Mouse (Mus musculus): ENCODE measurements around the gene Ctnna2. TPM values are rescaled to one million over a fixed set of nuclear protein-coding genes. Genes with fewer than 3 reads are reported as not detected.

Gene Ctnna2
- polyA plus RNA-seq, 1 experiment from 2014 or later = 12.0 TPM

DNA sequence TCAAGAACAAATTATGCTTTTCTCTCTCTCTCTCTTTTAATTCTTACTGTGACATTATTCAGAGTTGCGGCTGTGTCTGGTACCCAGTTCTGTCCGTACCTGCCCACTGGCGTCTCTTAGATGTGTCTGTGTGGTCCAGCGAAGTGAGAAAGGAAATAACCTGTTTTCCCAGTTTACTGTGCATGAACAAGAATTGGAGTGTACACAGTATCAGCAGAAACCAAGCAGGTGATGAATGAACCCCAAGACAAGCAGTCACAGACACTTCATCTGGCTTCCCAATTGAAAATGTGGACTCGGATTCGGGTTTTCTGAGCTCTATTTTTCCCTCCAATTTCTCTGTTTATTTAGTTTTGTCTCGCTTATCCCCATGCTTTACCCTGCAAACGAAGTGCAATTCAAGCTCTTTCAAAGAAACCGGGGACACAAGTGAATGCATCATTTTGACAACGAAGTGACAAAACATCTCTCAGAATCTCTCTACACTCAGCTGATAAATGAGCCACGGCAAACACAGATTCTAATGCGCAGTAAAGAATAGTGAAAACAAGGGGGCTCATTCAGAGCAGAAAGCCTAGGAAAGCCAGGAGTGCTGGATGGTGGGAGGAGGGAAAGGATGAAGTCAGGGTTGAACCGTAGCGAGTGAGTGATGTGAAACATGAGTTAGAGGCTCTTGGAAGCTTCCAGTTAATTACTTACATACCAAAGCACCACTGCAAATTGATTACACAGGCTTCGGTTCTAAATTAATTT lies 442.3 kb downstream of the Ctnna2 start:
- peak; percentile 17 for DNase-seq (ENCODE audit: low spot score)
- H3K36me3 ChIP-seq (replicated peaks) = no peaks in the 10 kb centered on the region
- no peaks in the 10 kb centered on the region for H3K9me3 ChIP-seq
- WGBS = 41% methylated on average over 15 of the region's 15 CpGs
- no peaks in the 10 kb centered on the region for H3K27me3 ChIP-seq (replicated peaks; ENCODE audit: low read depth, poor library complexity, severe bottlenecking)
- peaks cover 7% of the 10 kb centered on the region; the same call in 1 of the 2 replicates for H3K4me1 ChIP-seq
- no peak overlapping the region for H3K27ac ChIP-seq (replicated peaks)
- H3K4me3 ChIP-seq = no peak overlapping the region

DNA sequence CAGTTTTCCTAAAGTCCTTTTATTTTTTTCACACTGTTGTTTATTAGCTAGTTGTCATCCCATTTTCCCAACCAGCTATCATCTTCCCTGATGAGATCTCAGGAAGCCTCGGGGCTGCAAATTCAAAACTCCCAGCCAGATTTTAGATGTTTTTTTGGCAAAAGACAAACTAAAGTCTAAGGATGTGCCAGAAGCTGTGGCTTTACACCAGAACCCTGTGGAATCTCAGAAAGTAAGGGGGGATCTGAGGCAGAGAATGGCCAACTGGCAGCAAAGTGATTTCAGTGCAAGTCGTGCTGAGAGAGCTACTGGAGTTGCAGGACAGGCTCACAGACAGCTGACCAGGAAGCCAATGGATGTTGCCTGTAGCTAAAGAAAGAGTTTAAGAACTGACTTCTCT lies 451.9 kb downstream of the Ctnna2 start:
- no peaks in the 10 kb centered on the region for H3K9me3 ChIP-seq
- no peak for DNase-seq (ENCODE audit: low spot score)
- no peaks in the 10 kb centered on the region for H3K27me3 ChIP-seq (replicated peaks; ENCODE audit: low read depth, poor library complexity, severe bottlenecking)
- H3K36me3 ChIP-seq (replicated peaks) = no peaks in the 10 kb centered on the region
- no peaks in the 10 kb centered on the region for H3K4me1 ChIP-seq
- no peak overlapping the region for H3K27ac ChIP-seq (replicated peaks)
- WGBS = 71% methylated on average over 2 of the region's 2 CpGs
- no peak overlapping the region for H3K4me3 ChIP-seq

- no peaks in the 10 kb centered on the region for H3K4me1 ChIP-seq
Observed at GRCm38 (mm10) chr6:77521836-77522235, 457.7 kb downstream of the Ctnna2 start.

GRCm38 (mm10) chr6:77516515-77516914 lies 463.0 kb downstream of the Ctnna2 start:
- WGBS = 71% methylated on average over 2 of the region's 2 CpGs
- no peak for DNase-seq (ENCODE audit: low spot score)
- no peak overlapping the region for H3K4me3 ChIP-seq
- H3K27ac ChIP-seq (replicated peaks) = no peak overlapping the region
- no peaks in the 10 kb centered on the region for H3K36me3 ChIP-seq (replicated peaks)
- 0 out of 2 replicates have a peak, but pooled peaks cover 4% of the 10 kb centered on the region for H3K4me1 ChIP-seq
- H3K27me3 ChIP-seq (replicated peaks; ENCODE audit: low read depth, poor library complexity, severe bottlenecking) = no peaks in the 10 kb centered on the region
- no peaks in the 10 kb centered on the region for H3K9me3 ChIP-seq

More at GRCm38 (mm10) chr6:77521836-77522235, 457.7 kb downstream of the Ctnna2 start:
- WGBS = 86% methylated on average over 2 of the region's 2 CpGs
- Histone ChIP-seq H3K36me3 (replicated peaks) (no peaks in the 10 kb centered on the region), H3K27ac (replicated peaks) (no peak overlapping the region), H3K27me3 (replicated peaks; ENCODE audit: low read depth, poor library complexity, severe bottlenecking) (no peaks in the 10 kb centered on the region), H3K4me3 (no peak overlapping the region), H3K9me3 (no peaks in the 10 kb centered on the region)
- no peak for DNase-seq (ENCODE audit: low spot score)

GRCm38 (mm10) chr6:77511805-77512204 lies 467.7 kb downstream of the Ctnna2 start:
- Histone ChIP-seq H3K4me3 (no peak overlapping the region), H3K27me3 (replicated peaks; ENCODE audit: low read depth, poor library complexity, severe bottlenecking) (no peaks in the 10 kb centered on the region), H3K36me3 (replicated peaks) (no peaks in the 10 kb centered on the region), H3K9me3 (no peaks in the 10 kb centered on the region), H3K27ac (replicated peaks) (no peak overlapping the region), H3K4me1 (0 out of 2 replicates have a peak, but pooled peaks cover 4% of the 10 kb centered on the region)
- DNase-seq (ENCODE audit: low spot score) = no peak
- whole genome bisulfite sequencing = 7% methylated on average over 5 of the region's 5 CpGs

DNA sequence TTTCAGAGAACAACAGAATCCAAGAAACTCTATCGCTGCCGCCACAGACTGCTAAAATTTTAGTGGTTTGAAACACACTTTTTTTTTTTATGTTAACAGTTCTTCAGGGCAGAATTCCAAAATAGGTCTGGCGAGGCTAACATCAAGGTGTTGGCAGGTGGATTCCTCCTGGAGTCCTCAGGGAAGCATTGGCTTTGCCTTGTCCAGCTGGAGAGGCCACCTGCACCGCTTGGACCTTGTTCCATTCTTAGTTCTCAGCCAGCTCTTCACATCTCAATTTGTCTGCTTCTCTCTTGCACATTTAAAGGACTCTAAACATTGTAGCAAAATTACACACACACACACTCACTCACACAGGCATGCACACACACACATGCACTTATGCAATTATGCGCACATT lies 487.8 kb downstream of the Ctnna2 start:
- no peak overlapping the region for H3K4me3 ChIP-seq
- no peaks in the 10 kb centered on the region for H3K9me3 ChIP-seq
- H3K4me1 ChIP-seq = no peaks in the 10 kb centered on the region
- H3K36me3 ChIP-seq (replicated peaks) = no peaks in the 10 kb centered on the region
- 89% methylated on average over 5 of the region's 5 CpGs for WGBS
- H3K27me3 ChIP-seq (replicated peaks; ENCODE audit: low read depth, poor library complexity, severe bottlenecking) = no peaks in the 10 kb centered on the region
- no peak for DNase-seq (ENCODE audit: low spot score)
- no peak overlapping the region for H3K27ac ChIP-seq (replicated peaks)

DNA sequence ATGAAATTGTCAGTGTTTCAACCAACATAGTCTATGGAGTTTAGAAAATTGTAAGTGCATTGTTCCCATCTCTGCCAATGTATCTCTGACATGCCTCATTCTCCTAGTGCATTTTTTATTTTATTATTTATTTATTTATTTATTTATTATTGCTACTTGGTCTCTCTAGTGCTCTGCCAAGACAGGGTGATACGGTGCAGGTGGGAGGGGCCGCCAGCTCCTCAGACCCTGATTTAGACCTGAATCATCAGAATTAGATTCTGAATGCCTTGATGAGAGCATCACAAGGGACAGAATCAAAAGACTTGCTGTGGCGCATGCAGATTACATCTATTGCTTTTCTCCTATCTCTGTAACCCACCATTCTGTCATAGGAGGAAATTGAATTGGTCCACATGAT lies 492.8 kb downstream of the Ctnna2 start:
- H3K27ac ChIP-seq (replicated peaks) = no peak overlapping the region
- WGBS = 89% methylated on average over 3 of the region's 3 CpGs
- no peak for DNase-seq (ENCODE audit: low spot score)
- H3K4me1 ChIP-seq = no peaks in the 10 kb centered on the region
- H3K4me3 ChIP-seq = no peak overlapping the region
- H3K9me3 ChIP-seq = no peaks in the 10 kb centered on the region
- H3K27me3 ChIP-seq (replicated peaks; ENCODE audit: low read depth, poor library complexity, severe bottlenecking) = no peaks in the 10 kb centered on the region
- no peaks in the 10 kb centered on the region for H3K36me3 ChIP-seq (replicated peaks)

DNA sequence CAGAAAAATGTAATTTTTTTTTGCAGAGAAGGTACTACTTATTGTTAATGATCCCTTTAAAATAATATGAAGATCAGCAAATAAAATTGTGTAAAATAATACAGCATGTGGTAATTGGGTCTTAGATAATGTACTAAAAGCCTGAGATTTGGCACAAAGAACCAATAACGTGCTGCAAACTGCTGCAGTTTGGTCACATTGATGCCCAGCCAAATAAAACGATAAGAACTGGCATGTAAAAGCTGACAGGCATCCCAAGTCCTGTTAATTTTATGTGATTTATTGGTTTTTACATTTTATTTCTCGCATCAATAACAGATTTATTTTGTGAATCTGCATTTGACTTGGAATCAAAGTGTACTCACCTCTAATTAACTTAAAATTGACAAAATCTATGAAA lies 497.4 kb downstream of the Ctnna2 start:
- H3K4me3 ChIP-seq = no peak overlapping the region
- DNase-seq (ENCODE audit: low spot score) = no peak
- no peaks in the 10 kb centered on the region for H3K9me3 ChIP-seq
- H3K27ac ChIP-seq (replicated peaks) = no peak overlapping the region
- H3K36me3 ChIP-seq (replicated peaks) = no peaks in the 10 kb centered on the region
- H3K4me1 ChIP-seq = no peaks in the 10 kb centered on the region
- H3K27me3 ChIP-seq (replicated peaks; ENCODE audit: low read depth, poor library complexity, severe bottlenecking) = no peaks in the 10 kb centered on the region
- WGBS = 89% methylated on average over 3 of the region's 3 CpGs

- 65% methylated on average over 1 of the region's 1 CpGs for WGBS
- Histone ChIP-seq H3K27ac (replicated peaks) (no peak overlapping the region), H3K9me3 (no peaks in the 10 kb centered on the region), H3K4me3 (no peak overlapping the region), H3K4me1 (no peaks in the 10 kb centered on the region), H3K27me3 (replicated peaks; ENCODE audit: low read depth, poor library complexity, severe bottlenecking) (no peaks in the 10 kb centered on the region), H3K36me3 (replicated peaks) (no peaks in the 10 kb centered on the region)
- no peak for DNase-seq (ENCODE audit: low spot score)
Observed at GRCm38 (mm10) chr6:77475354-77475753, 504.1 kb downstream of the Ctnna2 start.

GRCm38 (mm10) chr6:77473256-77473655 lies 506.2 kb downstream of the Ctnna2 start:
- Histone ChIP-seq H3K27me3 (replicated peaks; ENCODE audit: low read depth, poor library complexity, severe bottlenecking) (no peaks in the 10 kb centered on the region), H3K36me3 (replicated peaks) (no peaks in the 10 kb centered on the region), H3K27ac (replicated peaks) (no peak overlapping the region), H3K4me1 (no peaks in the 10 kb centered on the region), H3K4me3 (no peak overlapping the region), H3K9me3 (no peaks in the 10 kb centered on the region)
- DNase-seq (ENCODE audit: low spot score) = no peak
- WGBS = 91% methylated on average over 7 of the region's 7 CpGs

- no peak for DNase-seq (ENCODE audit: low spot score)
Observed at GRCm38 (mm10) chr6:77468058-77468457, 511.4 kb downstream of the Ctnna2 start.

GRCm38 (mm10) chr6:77462737-77463136 lies 516.8 kb downstream of the Ctnna2 start:
- no peak overlapping the region for H3K27ac ChIP-seq (replicated peaks)
- DNase-seq (ENCODE audit: low spot score) = no peak
- 43% methylated on average over 1 of the region's 1 CpGs for WGBS
- H3K36me3 ChIP-seq (replicated peaks) = no peaks in the 10 kb centered on the region
- no peaks in the 10 kb centered on the region for H3K27me3 ChIP-seq (replicated peaks; ENCODE audit: low read depth, poor library complexity, severe bottlenecking)
- H3K9me3 ChIP-seq = no peaks in the 10 kb centered on the region
- H3K4me1 ChIP-seq = no peaks in the 10 kb centered on the region
- H3K4me3 ChIP-seq = no peak overlapping the region

More at GRCm38 (mm10) chr6:77468058-77468457, 511.4 kb downstream of the Ctnna2 start:
- H3K36me3 ChIP-seq (replicated peaks) = no peaks in the 10 kb centered on the region
- H3K27me3 ChIP-seq (replicated peaks; ENCODE audit: low read depth, poor library complexity, severe bottlenecking) = no peaks in the 10 kb centered on the region
- no peak overlapping the region for H3K27ac ChIP-seq (replicated peaks)
- H3K9me3 ChIP-seq = no peaks in the 10 kb centered on the region
- 71% methylated on average over 3 of the region's 3 CpGs for WGBS
- no peaks in the 10 kb centered on the region for H3K4me1 ChIP-seq
- H3K4me3 ChIP-seq = no peak overlapping the region

DNA sequence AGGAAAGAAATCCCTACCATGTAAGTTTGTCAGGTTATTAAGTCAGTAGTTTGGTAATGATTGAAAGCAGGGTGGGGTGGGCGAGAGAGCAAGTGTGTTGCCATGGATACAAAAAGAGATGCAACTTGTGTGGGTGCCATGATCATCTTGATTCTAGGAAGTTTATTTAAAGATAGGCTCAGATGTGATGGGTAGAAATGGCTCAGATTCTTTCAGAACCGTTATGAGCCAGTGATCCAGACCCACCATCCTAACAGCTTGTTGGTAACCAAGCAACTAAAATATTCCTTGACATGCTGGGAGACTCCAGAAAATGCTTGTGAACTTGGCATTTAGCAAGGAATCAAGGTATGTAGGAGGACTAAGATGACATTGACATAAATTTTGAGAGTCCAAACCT lies 521.6 kb downstream of the Ctnna2 start:
- Histone ChIP-seq H3K4me3 (no peak overlapping the region), H3K9me3 (no peaks in the 10 kb centered on the region), H3K36me3 (replicated peaks) (no peaks in the 10 kb centered on the region), H3K27ac (replicated peaks) (no peak overlapping the region), H3K4me1 (no peaks in the 10 kb centered on the region), H3K27me3 (replicated peaks; ENCODE audit: low read depth, poor library complexity, severe bottlenecking) (no peaks in the 10 kb centered on the region)
- WGBS = 87% methylated on average over 2 of the region's 2 CpGs
- no peak for DNase-seq (ENCODE audit: low spot score)

Data from embryonic facial prominence, embryonic 10.5 days (tissue).